Mouse (Mus musculus): ENCODE data around the gene Sh2d3c. TPM values are rescaled to one million over a fixed set of nuclear protein-coding genes. Genes with fewer than 3 reads are reported as not detected.

The Sh2d3c gene
- polyA plus RNA-seq, 1 experiment from 2014 or later, result 28.6 TPM

DNA sequence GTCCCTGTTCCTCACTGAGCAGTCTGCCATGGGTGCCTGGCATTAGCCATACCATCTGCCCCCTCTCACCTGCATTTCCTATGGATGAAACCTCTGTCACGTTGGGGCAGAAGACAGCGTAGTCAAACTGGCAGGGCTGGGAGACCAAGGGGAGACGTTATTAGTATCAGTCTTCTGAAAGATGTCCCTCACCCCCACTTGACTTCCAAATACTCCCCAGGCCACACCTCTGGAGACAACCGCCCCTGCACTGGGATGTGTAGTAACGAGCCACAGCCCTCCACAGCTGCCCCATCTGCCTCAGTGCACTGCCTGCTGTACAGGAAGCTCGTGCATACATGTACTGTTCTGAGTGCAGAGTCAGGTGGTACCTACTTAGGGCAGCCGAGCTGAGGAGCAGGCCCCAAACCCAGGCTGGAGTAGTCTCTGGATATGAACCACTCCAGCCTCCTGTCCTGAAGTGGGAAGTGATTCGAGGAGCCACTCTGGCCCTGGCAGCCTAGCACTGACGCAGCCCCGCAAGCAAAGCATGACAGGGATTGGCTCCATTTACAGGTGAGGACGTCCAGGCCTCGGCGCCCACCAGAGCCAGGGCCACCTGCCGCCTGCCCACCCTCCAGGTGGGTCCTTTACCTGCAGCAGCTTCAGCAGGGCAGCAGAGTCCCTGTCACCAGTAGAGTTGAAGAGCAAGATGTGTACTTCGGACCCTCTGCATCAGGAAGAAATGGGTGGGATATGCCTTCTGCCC, 36.0 kb upstream of the Sh2d3c start:
- Histone ChIP-seq H3K27ac (no peak overlapping the region), H3K4me3 (no peak overlapping the region), H3K9me3 (no peaks in the 10 kb centered on the region), H3K4me1 (peaks cover 16% of the 10 kb centered on the region), H3K36me3 (replicated peaks) (peaks cover 71% of the 10 kb centered on the region), H3K27me3 (ENCODE audit: poor library complexity, severe bottlenecking) (no peaks in the 10 kb centered on the region)
- no peak for DNase-seq (ENCODE audit: extremely low spot score, low spot score)
- WGBS, result 95% methylated on average over 15 of the region's 15 CpGs

DNA sequence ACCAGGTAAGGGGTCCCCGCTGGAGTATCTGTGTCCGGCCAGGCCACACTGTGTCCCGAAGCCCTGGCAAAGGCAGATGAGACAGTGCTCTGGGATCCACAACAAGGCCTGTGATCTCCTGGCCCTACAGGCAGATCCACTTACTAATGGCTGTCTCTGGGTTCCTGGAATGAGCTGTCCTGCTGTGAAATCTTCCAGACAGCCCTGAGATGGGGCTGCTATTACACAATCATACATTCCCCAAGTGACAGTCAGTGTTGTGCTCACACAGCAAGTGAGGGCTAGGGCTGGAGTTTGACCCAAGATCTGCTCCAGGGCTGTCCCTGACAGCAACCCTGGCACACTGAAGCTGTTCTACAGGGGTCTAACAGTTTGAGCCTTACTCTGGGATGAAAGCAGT, 35.0 kb upstream of the Sh2d3c start:
- no peak overlapping the region for H3K27ac ChIP-seq
- H3K4me1 ChIP-seq, result peaks cover 21% of the 10 kb centered on the region
- DNase-seq (ENCODE audit: extremely low spot score, low spot score), result no peak
- H3K4me3 ChIP-seq, result no peak overlapping the region
- no peaks in the 10 kb centered on the region for H3K27me3 ChIP-seq (ENCODE audit: poor library complexity, severe bottlenecking)
- H3K9me3 ChIP-seq, result no peaks in the 10 kb centered on the region
- peaks cover 71% of the 10 kb centered on the region for H3K36me3 ChIP-seq (replicated peaks)
- WGBS, result 97% methylated on average over 3 of the region's 3 CpGs

DNA sequence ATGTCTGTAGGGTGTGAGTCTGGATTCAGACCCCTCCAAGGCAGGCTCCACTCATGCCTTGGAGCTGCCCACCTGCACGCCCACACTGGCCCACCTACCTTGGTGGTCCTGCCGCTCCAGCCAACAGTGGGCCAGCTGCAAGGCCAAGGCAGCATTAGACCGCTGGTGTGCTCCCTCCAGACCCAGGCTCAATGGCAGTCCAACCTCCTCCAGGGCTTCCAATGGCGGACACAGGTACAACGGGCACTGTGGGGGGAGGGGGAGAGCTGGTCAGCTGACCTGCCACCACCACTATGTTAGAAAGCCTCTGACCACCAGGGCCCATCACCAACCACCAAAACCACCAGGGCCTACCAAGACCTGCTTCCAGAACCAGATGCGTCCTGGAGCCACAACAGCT, 34.2 kb upstream of the Sh2d3c start:
- H3K27me3 ChIP-seq (ENCODE audit: poor library complexity, severe bottlenecking), result no peaks in the 10 kb centered on the region
- H3K36me3 ChIP-seq (replicated peaks), result peaks cover 74% of the 10 kb centered on the region
- no peak overlapping the region for H3K27ac ChIP-seq
- H3K9me3 ChIP-seq, result no peaks in the 10 kb centered on the region
- H3K4me1 ChIP-seq, result peaks cover 21% of the 10 kb centered on the region
- DNase-seq (ENCODE audit: extremely low spot score, low spot score), result no peak
- H3K4me3 ChIP-seq, result no peak overlapping the region
- 91% methylated on average over 6 of the region's 6 CpGs for WGBS

DNA sequence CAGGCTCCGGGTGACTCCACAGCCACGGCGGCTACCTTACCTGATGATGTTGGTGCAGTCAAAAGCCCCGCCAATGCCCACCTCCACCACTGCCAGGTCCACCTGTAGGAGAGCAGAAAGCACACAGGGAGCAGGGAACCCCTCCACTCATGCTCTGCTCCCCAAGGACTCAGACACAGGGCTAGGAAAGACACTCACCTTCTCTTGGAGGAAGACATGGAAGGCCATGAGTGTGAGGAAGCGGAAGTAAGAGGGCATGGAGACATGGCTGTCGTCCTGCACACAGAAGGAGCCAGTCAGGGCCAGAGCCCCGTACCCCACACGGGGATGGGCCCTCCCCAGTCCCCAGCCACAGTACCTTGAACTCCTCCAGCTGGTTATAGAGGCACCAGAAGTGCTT, 33.3 kb upstream of the Sh2d3c start:
- DNase-seq (ENCODE audit: extremely low spot score, low spot score), result no peak
- Histone ChIP-seq H3K9me3 (no peaks in the 10 kb centered on the region), H3K27ac (no peak overlapping the region), H3K4me3 (no peak overlapping the region), H3K36me3 (replicated peaks) (peaks cover 70% of the 10 kb centered on the region), H3K27me3 (ENCODE audit: poor library complexity, severe bottlenecking) (no peaks in the 10 kb centered on the region), H3K4me1 (peaks cover 23% of the 10 kb centered on the region)
- 91% methylated on average over 8 of the region's 8 CpGs for WGBS

DNA sequence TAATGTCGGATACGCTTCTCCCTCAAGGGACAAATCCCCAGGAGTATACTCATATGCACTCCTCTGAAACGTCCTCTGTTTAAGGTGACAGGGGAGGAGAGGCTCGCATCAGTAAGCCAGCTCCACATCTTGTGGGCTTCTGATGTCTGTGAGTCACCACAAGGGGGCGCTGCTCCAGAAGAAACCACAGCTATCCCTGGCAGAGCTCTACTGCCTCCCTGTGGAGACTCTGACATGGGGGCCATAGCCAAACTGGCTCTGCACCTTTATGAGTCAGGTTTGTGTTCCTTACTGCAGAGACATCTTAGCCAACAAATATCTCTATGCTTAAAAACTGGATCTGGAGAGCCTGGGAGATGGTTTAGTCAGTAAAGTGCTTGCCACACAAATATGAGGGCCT, 31.4 kb upstream of the Sh2d3c start:
- peaks cover 51% of the 10 kb centered on the region for H3K36me3 ChIP-seq (replicated peaks)
- H3K4me1 ChIP-seq, result peaks cover 40% of the 10 kb centered on the region
- H3K27me3 ChIP-seq (ENCODE audit: poor library complexity, severe bottlenecking), result no peaks in the 10 kb centered on the region
- no peak overlapping the region for H3K4me3 ChIP-seq
- H3K9me3 ChIP-seq, result no peaks in the 10 kb centered on the region
- DNase-seq (ENCODE audit: extremely low spot score, low spot score), result peak; percentile 89
- H3K27ac ChIP-seq, result no peak overlapping the region
- WGBS, result 26% methylated on average over 5 of the region's 5 CpGs

DNA sequence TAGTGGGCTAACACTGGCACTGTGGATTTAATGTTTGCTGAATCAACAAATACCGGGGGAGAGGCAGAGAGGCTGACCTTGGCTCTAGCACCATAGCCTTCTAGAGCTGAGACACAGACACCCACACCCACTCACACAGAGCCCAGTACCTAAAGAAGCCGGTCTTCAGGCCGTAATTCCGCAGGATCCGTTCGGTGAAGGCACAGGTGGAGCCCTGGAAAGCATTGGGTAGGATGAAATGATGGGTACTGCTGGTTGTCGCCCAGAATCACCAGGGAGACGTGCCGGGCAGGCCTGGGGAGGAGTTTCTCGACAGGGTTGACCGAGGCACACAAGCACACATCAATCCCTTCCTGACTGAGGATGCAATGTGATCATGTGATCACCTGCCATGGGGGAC, 29.8 kb upstream of the Sh2d3c start:
- Histone ChIP-seq H3K27ac (no peak overlapping the region), H3K27me3 (ENCODE audit: poor library complexity, severe bottlenecking) (no peaks in the 10 kb centered on the region), H3K36me3 (replicated peaks) (peaks cover 35% of the 10 kb centered on the region), H3K9me3 (no peaks in the 10 kb centered on the region), H3K4me3 (no peak overlapping the region), H3K4me1 (peaks cover 43% of the 10 kb centered on the region)
- 91% methylated on average over 11 of the region's 11 CpGs for WGBS
- no peak for DNase-seq (ENCODE audit: extremely low spot score, low spot score)

DNA sequence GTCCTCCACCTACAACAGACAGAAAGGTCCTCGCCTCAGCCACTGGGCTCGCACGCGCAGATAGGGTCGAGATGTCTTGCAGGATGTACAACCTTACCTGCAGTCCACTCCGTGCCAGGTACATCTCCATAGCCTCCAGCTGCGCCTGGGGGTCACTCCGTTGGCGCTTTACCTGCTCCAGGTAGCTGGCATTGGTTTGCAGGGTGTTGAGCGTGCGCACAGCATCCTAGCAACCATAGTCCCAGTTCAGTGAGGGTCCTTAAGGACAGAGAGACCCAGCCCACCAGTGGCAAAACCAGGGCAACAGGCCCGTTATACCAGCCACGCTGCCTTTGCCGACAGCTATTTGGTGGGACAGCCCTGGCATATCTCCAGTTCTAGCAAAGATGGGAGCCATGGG, 28.4 kb upstream of the Sh2d3c start:
- 95% methylated on average over 14 of the region's 14 CpGs for WGBS
- peak overlapping the region; percentile 94 for H3K4me3 ChIP-seq

DNA sequence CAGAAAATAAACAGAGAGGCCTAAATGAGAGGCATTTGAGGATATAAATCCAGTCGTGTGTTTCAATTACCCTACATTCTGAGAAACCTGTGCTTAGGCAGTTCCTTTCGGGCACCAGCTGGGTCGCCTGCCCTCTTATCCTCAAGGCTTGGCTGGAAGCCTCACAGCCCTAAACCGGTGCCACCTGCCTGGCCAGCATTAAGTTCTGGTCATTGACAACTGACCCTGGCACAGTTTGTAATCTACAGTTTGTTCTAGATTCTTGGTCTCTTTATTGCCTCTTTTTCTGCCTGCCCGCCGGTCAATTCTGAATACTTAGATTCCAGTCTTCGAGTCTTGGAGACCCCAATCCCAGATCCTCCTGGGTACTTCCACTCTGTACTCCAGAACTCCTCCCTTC, 27.6 kb upstream of the Sh2d3c start:
- Histone ChIP-seq H3K27ac (peak overlapping the region; percentile 92), H3K9me3 (no peaks in the 10 kb centered on the region), H3K36me3 (replicated peaks) (peaks cover 12% of the 10 kb centered on the region), H3K4me1 (peaks cover 43% of the 10 kb centered on the region), H3K27me3 (ENCODE audit: poor library complexity, severe bottlenecking) (no peaks in the 10 kb centered on the region), H3K4me3 (peak overlapping the region; percentile 94)
- WGBS, result 23% methylated on average over 7 of the region's 7 CpGs
- DNase-seq (ENCODE audit: extremely low spot score, low spot score), result no peak

More for the DNA sequence above, 28.4 kb upstream of the Sh2d3c start:
- Histone ChIP-seq H3K9me3 (no peaks in the 10 kb centered on the region), H3K36me3 (replicated peaks) (peaks cover 20% of the 10 kb centered on the region), H3K4me1 (peaks cover 43% of the 10 kb centered on the region), H3K27ac (no peak overlapping the region), H3K27me3 (ENCODE audit: poor library complexity, severe bottlenecking) (no peaks in the 10 kb centered on the region)
- DNase-seq (ENCODE audit: extremely low spot score, low spot score), result no peak

DNA sequence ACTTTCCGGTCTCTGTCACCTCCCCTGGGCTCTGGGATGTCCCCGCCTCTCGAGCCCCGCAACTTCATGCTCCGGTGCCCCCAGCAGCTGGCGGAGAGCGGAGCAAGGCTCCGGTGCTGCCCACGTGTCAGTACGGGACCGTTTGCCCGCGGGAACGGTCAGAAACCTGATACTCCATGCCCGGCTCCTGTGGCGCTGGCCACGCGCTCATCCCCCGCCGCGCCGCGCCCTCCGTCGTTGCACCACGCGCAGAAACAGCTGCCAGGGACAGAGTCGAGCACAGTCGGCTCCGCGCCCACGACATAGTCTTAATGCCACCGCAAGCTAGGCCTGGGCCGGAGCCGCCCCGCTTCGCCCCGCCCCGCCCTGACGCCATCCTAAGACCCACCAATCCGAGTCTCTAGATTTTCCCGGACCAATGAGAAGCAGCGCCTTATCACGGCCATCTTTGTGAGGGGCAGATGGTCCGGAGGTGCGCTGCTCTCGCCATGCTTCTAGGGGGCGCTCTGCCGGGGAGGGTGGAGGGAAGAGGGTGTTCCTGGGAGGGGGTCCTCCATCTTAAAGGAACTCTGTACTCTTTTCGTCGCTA, 26.9 kb upstream of the Sh2d3c start:
- Histone ChIP-seq H3K9me3 (no peaks in the 10 kb centered on the region), H3K27me3 (ENCODE audit: poor library complexity, severe bottlenecking) (no peaks in the 10 kb centered on the region), H3K36me3 (replicated peaks) (peaks cover 12% of the 10 kb centered on the region; the same call in 1 of the 2 replicates), H3K4me3 (peak overlapping the region; percentile 94), H3K27ac (peak overlapping the region; percentile 92), H3K4me1 (peaks cover 43% of the 10 kb centered on the region)
- WGBS, result under 1% methylated on average over 51 of the region's 51 CpGs
- DNase-seq (ENCODE audit: extremely low spot score, low spot score), result peak; percentile 96

DNA sequence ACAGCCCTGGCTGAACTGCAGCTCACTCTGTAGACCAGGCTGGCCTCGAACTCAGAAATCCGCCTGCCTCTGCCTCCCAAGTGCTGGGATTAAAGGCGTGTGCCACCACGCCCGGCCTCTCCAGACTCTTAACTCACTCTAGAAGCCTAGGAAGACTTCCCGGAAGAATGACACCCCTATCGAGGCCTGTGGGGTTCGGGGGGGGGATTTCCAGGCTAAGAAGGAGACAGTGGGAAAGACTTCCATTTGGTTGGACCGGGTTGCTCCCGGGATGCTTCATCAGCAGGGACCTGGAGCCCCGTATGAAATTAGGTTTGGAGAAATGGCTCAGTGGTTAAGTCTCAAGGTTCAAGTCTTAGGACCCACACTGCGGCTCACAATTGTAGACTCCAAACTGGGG, 26.2 kb upstream of the Sh2d3c start:
- H3K27me3 ChIP-seq (ENCODE audit: poor library complexity, severe bottlenecking), result no peaks in the 10 kb centered on the region
- no peak for DNase-seq (ENCODE audit: extremely low spot score, low spot score)
- WGBS, result 90% methylated on average over 12 of the region's 12 CpGs
- peaks cover 41% of the 10 kb centered on the region for H3K4me1 ChIP-seq
- peak overlapping the region; percentile 92 for H3K27ac ChIP-seq
- H3K9me3 ChIP-seq, result no peaks in the 10 kb centered on the region
- peak overlapping the region; percentile 94 for H3K4me3 ChIP-seq
- peaks cover 12% of the 10 kb centered on the region; the same call in 1 of the 2 replicates for H3K36me3 ChIP-seq (replicated peaks)

DNA sequence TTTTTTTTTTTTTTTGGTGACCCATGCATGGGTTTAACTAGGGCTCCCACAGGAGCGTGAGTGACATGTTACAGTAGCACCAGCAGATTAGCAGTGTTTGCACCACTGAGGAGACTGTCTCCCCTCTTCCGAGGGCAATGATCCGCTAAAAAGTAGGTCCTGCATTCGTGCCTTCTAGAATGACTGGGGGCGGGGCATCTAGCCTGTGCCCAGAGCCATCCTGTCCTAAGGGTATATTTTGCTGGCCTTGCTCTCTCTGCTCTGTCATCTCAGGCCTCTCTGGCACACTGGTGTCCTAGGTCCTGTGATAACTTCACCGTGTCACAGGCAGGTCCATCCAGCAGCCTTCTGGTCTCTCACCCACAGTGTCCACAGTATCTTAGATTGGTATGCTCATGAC, 21.2 kb upstream of the Sh2d3c start:
- no peak for DNase-seq (ENCODE audit: extremely low spot score, low spot score)
- H3K4me1 ChIP-seq, result 0 out of 2 replicates have a peak, but pooled peaks cover under 1% of the 10 kb centered on the region
- 88% methylated on average over 6 of the region's 6 CpGs for WGBS

DNA sequence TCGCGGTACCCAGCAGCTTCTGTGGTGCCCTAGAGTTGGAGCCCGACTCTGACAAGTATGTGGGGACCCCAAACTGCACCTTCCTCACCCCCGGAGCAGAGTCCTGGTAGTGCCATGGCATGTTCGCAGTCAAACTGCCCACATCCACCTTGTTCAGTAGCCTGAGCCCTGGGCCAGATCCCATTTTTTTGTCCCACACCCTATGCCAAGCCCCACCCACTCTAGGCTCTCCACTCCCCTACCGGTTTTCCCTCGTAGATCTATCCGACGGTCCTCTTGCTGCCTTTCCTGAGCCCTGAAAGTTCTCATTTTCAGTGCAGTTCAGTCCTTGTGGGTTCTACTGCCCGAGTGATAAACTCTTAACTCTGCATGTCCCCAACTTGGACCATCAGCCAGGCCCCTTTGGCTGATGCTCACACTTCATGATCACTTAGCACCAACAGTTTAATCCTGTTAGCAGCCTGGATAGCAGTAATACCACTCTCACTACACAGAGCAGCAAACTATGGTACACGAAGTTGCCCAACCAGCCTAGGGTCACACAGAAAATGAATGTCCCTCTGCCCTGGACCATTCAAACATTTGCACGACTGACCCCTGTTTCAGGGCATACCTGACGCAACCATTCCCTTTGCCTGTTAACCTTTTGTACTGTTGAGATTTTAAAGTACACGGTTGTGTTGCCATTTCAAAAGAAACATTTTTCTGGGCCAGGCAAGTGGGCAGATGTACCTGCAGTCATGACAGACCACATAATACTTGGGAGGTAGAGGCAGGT, 19.7 kb upstream of the Sh2d3c start:
- Histone ChIP-seq H3K4me1 (no peaks in the 10 kb centered on the region), H3K27ac (0 out of 2 replicates have a peak overlapping the region, but pooled peaks have one; percentile 20), H3K27me3 (ENCODE audit: poor library complexity, severe bottlenecking) (no peaks in the 10 kb centered on the region), H3K4me3 (no peak overlapping the region), H3K9me3 (no peaks in the 10 kb centered on the region), H3K36me3 (replicated peaks) (peaks cover 44% of the 10 kb centered on the region)
- DNase-seq (ENCODE audit: extremely low spot score, low spot score), result no peak
- 87% methylated on average over 14 of the region's 14 CpGs for WGBS

More for the DNA sequence above, 21.2 kb upstream of the Sh2d3c start:
- no peaks in the 10 kb centered on the region for H3K27me3 ChIP-seq (ENCODE audit: poor library complexity, severe bottlenecking)
- no peaks in the 10 kb centered on the region for H3K9me3 ChIP-seq
- H3K36me3 ChIP-seq (replicated peaks), result peaks cover 29% of the 10 kb centered on the region
- no peak overlapping the region for H3K27ac ChIP-seq
- no peak overlapping the region for H3K4me3 ChIP-seq

DNA sequence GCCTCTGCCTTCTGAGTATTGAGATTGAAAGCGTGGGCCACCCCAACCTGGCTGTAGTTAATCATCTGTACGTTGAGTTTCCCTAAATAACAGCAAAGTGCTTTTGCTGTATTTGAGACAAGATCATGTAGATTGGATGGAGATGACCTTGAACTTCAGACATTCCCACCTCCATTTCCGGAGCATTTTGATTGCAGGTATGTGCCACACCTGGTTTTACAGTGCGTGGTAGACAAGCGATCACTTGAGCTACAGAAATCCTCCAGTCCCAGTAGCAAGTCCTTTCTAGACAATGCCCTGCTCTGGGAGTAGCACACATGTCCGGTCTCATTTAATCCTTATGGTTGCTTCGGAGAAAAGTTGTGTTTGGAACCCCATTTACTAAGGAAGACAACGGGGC, 17.8 kb upstream of the Sh2d3c start:
- no peaks in the 10 kb centered on the region for H3K9me3 ChIP-seq
- H3K4me3 ChIP-seq, result no peak overlapping the region
- DNase-seq (ENCODE audit: extremely low spot score, low spot score), result no peak
- no peaks in the 10 kb centered on the region for H3K4me1 ChIP-seq
- WGBS, result 94% methylated on average over 8 of the region's 8 CpGs
- H3K27ac ChIP-seq, result no peak overlapping the region
- H3K27me3 ChIP-seq (ENCODE audit: poor library complexity, severe bottlenecking), result no peaks in the 10 kb centered on the region
- H3K36me3 ChIP-seq (replicated peaks), result peaks cover 63% of the 10 kb centered on the region

Data from forebrain, embryonic 10.5 days (tissue).